Mouse (Mus musculus) heart, postnatal 0 days (tissue): ENCODE measurements around the gene Runx1. TPM values are rescaled to one million over a fixed set of nuclear protein-coding genes. Genes with fewer than 3 reads are reported as not detected.

Source experiments
- ATAC-seq: fragments of 200-750 bp; cut with Nextera tagmentation; 2 replicates; pipeline ENCODE4 v1.8.0; 2017; ENCODE audit warnings: low read depth, moderate number of reproducible peaks, moderate library complexity; ENCODE audit not compliant: insufficient read depth
- DNase-seq: peaks from one replicate; pipeline ENCODE4 v3.0.0-alpha.2; 2016; ENCODE audit warnings: low spot score
- H3K27ac ChIP-seq: fragments of 300-500 bp; sonication (generic); 2 replicates; pipeline ENCODE4 v1.5.1; 2014; ENCODE audit warnings: low read depth, mild to moderate bottlenecking
- H3K27me3 ChIP-seq: fragments of 300-500 bp; sonication (generic); 2 replicates; pipeline ENCODE4 v1.6.1; 2014; ENCODE audit warnings: low read length, mixed read lengths; ENCODE audit not compliant: control insufficient read depth, insufficient read depth
- H3K36me3 ChIP-seq: fragments of 300-500 bp; sonication (generic); replicated peaks from 2 replicates; pipeline ENCODE4 v1.6.1; 2014; ENCODE audit warnings: low read length, mixed read lengths; ENCODE audit not compliant: control insufficient read depth, insufficient read depth
- H3K4me1 ChIP-seq: fragments of 300-500 bp; sonication (generic); 2 replicates; pipeline ENCODE4 v1.6.1; 2014; ENCODE audit warnings: antibody characterized with exemption; ENCODE audit not compliant: control insufficient read depth, insufficient read depth
- H3K4me2 ChIP-seq: fragments of 300-500 bp; sonication (generic); 2 replicates; pipeline ENCODE4 v1.6.1; 2014; ENCODE audit warnings: low read depth, mild to moderate bottlenecking, low read length, moderate library complexity
- H3K4me3 ChIP-seq: fragments of 300-500 bp; sonication (generic); 2 replicates; pipeline ENCODE4 v1.5.1; 2014; ENCODE audit warnings: low read depth, low read length
- H3K9ac ChIP-seq: fragments of 300-500 bp; sonication (generic); replicated peaks from 2 replicates; pipeline ENCODE4 v1.6.1; 2014; ENCODE audit warnings: low read depth, low read length, mixed read lengths
- H3K9me3 ChIP-seq: fragments of 300-500 bp; sonication (generic); replicated peaks from 2 replicates; pipeline ENCODE4 v1.6.1; 2016; ENCODE audit warnings: low read length; ENCODE audit not compliant: control insufficient read depth
- CTCF ChIP-seq: IDR thresholded peaks from 2 replicates; pipeline ENCODE4 v1.5.1; 2016; ENCODE audit warnings: antibody characterized with exemption, control low read depth, low read depth
- EP300 ChIP-seq: IDR thresholded peaks from 2 replicates; pipeline ENCODE4 v1.6.1; 2016; ENCODE audit warnings: antibody characterized with exemption, low read depth
- WGBS: fragments of 180-500 bp; shearing (Covaris S2); extraction: QIAGEN DNeasy Blood & Tissue Kit; methylation state at CpG from one replicate; pipeline ENCODE4 v1.1.7; 2014; 5-methylcytosine and 5-hydroxymethylcytosine counted together
- polyA plus RNA-seq: library from polyadenylated mRNA; unstranded; fragments of >200 nt; fragmentation: Nextera tagmentation; extraction: Ambion mirVana; gene quantifications from 2 replicates; pipeline ENCODE4 v1.2.1, GENCODE M21; 2015
- total RNA-seq: library from RNA; depleted of rRNA; stranded (reverse); fragments of >200 nt; gene quantifications from 2 replicates; pipeline ENCODE4 v1.2.3, GENCODE M21; 2014; ENCODE audit warnings: low replicate concordance

The Runx1 gene
- total and polyA plus RNA-seq, 2 experiments from 2014 or later, result 0.33 to 1.3 TPM

DNA sequence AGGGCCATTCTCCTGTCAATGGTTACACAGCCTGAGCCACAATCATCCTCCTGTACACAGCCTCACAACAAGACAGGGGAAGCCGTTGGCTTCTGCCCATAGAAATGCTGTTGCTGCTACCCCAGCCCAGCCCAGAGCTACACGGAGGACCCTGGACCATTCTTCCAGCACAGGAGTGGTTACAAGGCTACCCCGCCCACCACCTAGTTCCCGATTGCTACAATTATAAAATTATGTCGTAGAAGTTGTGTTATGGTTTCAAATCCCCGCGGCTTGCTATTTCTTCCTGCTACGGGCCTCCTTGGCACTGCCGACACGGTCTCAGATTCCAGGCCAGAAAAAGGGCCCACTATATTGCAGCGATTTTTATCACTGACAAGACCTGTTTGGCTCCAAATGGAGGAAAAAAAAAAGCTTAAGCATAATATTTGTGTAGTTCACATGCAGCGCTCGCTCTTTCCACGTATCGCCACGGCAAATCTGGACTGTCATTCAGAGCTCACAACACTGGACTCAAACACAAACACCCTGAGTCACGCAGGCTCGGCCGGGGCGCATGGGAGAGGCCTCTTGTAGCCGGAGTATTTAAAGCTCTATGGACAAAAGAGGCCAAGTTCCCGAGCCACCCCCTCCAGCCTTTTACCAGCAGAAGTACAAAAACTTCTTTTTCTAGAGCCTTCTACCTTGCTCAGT, 180.4 kb downstream of the Runx1 start:
- Histone ChIP-seq H3K4me2 (no peak overlapping the region), H3K4me3 (no peak overlapping the region), H3K9ac (no peak overlapping the region), H3K27ac (no peak overlapping the region), H3K4me1 (no peaks in the 10 kb centered on the region), H3K27me3 (no peaks in the 10 kb centered on the region), H3K36me3 (no peaks in the 10 kb centered on the region), H3K9me3 (no peaks in the 10 kb centered on the region)
- 62% methylated on average over 22 of the region's 22 CpGs for WGBS
- ATAC-seq, result no peak
- no peak for TF ChIP-seq CTCF
- no peak for TF ChIP-seq EP300
- DNase-seq, result no peak

DNA sequence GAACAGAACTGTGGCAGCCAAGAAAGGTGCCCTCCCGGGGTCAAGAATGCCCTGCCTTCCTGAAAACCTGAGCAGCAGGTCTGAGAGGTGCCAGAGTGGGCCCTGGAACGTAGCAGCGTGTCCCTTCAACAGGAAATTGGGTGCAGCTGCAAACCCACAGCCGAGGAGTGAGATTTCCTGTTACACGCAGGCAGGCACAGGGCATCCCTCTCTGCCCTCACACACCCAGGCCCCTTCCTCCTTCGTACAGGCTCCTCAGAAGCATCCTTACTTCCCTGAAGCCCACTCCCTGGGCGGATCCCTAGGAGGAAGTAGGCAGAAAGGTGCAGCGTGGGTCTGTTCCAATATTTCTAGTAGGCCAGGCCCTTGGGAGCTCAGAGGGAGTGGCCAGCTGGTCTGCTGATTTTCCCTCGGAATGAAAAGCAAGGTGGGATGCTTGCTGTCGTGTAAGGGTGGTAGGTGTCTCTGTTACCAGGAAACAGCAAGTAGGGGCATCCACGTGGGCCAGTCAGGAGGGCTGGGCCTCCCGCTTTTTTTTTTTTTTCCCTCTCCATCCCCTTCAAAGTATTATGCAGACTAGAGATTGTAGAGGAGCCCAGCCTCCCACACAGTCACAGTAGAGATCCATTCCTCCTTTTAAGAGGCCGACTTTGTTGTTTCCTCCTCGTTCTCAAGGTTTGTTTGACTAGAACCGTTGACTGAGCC, 181.1 kb downstream of the Runx1 start:
- H3K36me3 ChIP-seq, result no peaks in the 10 kb centered on the region
- ATAC-seq (no peak), DNase-seq (no peak)
- H3K9me3 ChIP-seq, result no peaks in the 10 kb centered on the region
- H3K4me1 ChIP-seq, result no peaks in the 10 kb centered on the region
- H3K27me3 ChIP-seq, result no peaks in the 10 kb centered on the region
- WGBS, result 62% methylated on average over 15 of the region's 15 CpGs
- H3K9ac ChIP-seq, result no peak overlapping the region
- TF ChIP-seq CTCF (no peak), EP300 (no peak)
- no peak overlapping the region for H3K27ac ChIP-seq
- H3K4me2 ChIP-seq, result no peak overlapping the region
- no peak overlapping the region for H3K4me3 ChIP-seq

DNA sequence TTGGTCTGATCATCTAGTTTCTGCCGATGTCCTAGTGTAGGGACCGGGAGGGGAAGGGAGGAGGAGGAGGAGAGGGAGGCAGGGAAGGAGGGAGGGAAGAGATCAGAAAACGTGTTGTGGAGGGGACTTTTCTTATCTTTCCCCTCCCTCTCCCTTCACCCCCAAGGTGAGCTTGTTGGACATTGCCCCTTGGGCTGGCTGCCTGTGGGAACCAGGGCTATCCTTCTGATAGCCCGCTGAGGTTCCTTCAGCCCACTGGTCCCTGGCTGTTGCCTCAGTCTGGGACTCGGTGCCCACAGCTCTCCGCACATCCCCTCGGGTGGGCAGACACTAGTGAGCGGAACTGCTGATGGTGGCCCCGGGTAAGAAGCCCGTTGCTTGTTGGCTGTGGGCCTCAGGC, 181.6 kb downstream of the Runx1 start:
- no peak for ATAC-seq
- Histone ChIP-seq H3K36me3 (no peaks in the 10 kb centered on the region), H3K27ac (no peak overlapping the region), H3K4me1 (no peaks in the 10 kb centered on the region), H3K4me2 (no peak overlapping the region), H3K9ac (no peak overlapping the region), H3K27me3 (no peaks in the 10 kb centered on the region), H3K4me3 (no peak overlapping the region), H3K9me3 (no peaks in the 10 kb centered on the region)
- TF ChIP-seq EP300 (no peak), CTCF (no peak)
- no peak for DNase-seq
- WGBS, result 76% methylated on average over 10 of the region's 10 CpGs

DNA sequence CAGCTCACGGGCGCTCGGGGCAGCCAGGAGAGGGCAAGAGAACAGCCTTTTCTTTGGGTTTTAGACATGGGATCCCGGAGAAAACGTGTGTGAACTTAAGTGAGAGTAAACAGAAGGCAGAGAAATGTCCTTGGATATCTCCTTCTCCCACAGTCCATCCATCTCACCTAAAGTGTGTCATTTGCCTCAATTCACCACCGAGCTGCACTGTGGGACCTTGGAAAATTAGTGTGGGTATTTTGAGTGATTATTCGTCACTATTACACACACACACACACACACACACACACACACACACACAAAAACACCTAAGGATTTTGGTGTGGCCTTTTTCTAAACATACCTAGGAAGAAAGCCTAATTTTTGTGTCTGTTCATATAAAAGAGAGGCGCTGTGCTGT, 183.7 kb downstream of the Runx1 start:
- ATAC-seq, result no peak
- no peaks in the 10 kb centered on the region for H3K36me3 ChIP-seq
- H3K9ac ChIP-seq, result no peak overlapping the region
- H3K27ac ChIP-seq, result no peak overlapping the region
- H3K4me1 ChIP-seq, result no peaks in the 10 kb centered on the region
- DNase-seq, result no peak
- no peak for TF ChIP-seq EP300
- TF ChIP-seq CTCF, result no peak
- H3K4me2 ChIP-seq, result no peak overlapping the region
- no peak overlapping the region for H3K4me3 ChIP-seq
- no peaks in the 10 kb centered on the region for H3K27me3 ChIP-seq
- WGBS, result 85% methylated on average over 8 of the region's 8 CpGs
- H3K9me3 ChIP-seq, result no peaks in the 10 kb centered on the region

DNA sequence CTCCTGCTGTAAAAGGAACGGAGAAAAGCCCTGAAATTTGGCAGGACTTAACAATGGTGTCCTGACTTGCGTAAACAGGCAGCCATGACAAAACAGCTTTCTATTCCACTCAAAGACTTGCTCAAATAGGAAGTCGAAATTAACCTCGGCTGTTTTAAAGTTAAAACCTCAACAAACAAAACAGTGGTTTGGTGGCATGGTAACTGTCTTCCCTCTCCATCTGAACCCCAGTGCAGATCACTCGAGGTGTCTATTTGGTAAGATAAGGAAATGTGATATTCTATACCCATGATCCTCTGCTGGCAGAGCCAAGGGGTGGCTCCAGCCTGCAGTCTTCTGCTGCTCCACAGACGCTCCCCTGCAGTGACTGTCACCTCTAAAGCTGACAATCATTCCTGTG, 184.9 kb downstream of the Runx1 start:
- no peaks in the 10 kb centered on the region for H3K9me3 ChIP-seq
- H3K27ac ChIP-seq, result no peak overlapping the region
- no peak for TF ChIP-seq CTCF
- no peak for TF ChIP-seq EP300
- no peak for DNase-seq
- no peak overlapping the region for H3K9ac ChIP-seq
- H3K36me3 ChIP-seq, result no peaks in the 10 kb centered on the region
- no peaks in the 10 kb centered on the region for H3K27me3 ChIP-seq
- no peak overlapping the region for H3K4me2 ChIP-seq
- no peak for ATAC-seq
- no peaks in the 10 kb centered on the region for H3K4me1 ChIP-seq
- no peak overlapping the region for H3K4me3 ChIP-seq
- WGBS, result 60% methylated on average over 6 of the region's 6 CpGs
